Mouse (Mus musculus): Measurements from ENCODE around the gene Sel1l.

Sel1l gene

GRCm38 (mm10) chr12:91849045-91849467 is at the start of gene Sel1l:
TSS of gene Sel1l (minus strand) at chr12:91849157.
- peak; percentile 100 for DNase-seq (ENCODE audit: inconsistent ontology term)

GRCm38 (mm10) chr12:91892622-91893560 is 43.9 kb upstream of the Sel1l start:
- DNase-seq (ENCODE audit: inconsistent ontology term), result no peak

GRCm38 (mm10) chr12:91880431-91880830 is 31.5 kb upstream of the Sel1l start:
- DNase-seq (ENCODE audit: inconsistent ontology term), result no peak

- peak; percentile 87 for DNase-seq (ENCODE audit: inconsistent ontology term)
Observed at GRCm38 (mm10) chr12:91878912-91879250, 29.9 kb upstream of the Sel1l start.

GRCm38 (mm10) chr12:91878056-91878911 is 29.3 kb upstream of the Sel1l start:
- DNase-seq (ENCODE audit: inconsistent ontology term), result no peak

GRCm38 (mm10) chr12:91877646-91878045 is 28.7 kb upstream of the Sel1l start:
- peak; percentile 13 for DNase-seq (ENCODE audit: inconsistent ontology term)

- no peak for DNase-seq (ENCODE audit: inconsistent ontology term)
Observed at GRCm38 (mm10) chr12:91870671-91871070, 21.7 kb upstream of the Sel1l start.

GRCm38 (mm10) chr12:91869352-91869751 is 20.4 kb upstream of the Sel1l start:
- DNase-seq (ENCODE audit: inconsistent ontology term), result no peak

GRCm38 (mm10) chr12:91854330-91854729 is 5.4 kb upstream of the Sel1l start:
- DNase-seq (ENCODE audit: inconsistent ontology term), result no peak

- DNase-seq (ENCODE audit: inconsistent ontology term), result peak; percentile 4
Observed at GRCm38 (mm10) chr12:91848394-91849044, 438 bp downstream of the Sel1l start.

- DNase-seq (ENCODE audit: inconsistent ontology term), result no peak
Observed at GRCm38 (mm10) chr12:91846038-91846437, 2.9 kb downstream of the Sel1l start.

GRCm38 (mm10) chr12:91845393-91845792 is 3.6 kb downstream of the Sel1l start:
- no peak for DNase-seq (ENCODE audit: inconsistent ontology term)

- no peak for DNase-seq (ENCODE audit: inconsistent ontology term)
Observed at GRCm38 (mm10) chr12:91844542-91844941, 4.4 kb downstream of the Sel1l start.

GRCm38 (mm10) chr12:91843888-91844287 is 5.1 kb downstream of the Sel1l start:
- DNase-seq (ENCODE audit: inconsistent ontology term), result peak; percentile 42

- DNase-seq (ENCODE audit: inconsistent ontology term), result no peak
Observed at GRCm38 (mm10) chr12:91841714-91842113, 7.2 kb downstream of the Sel1l start.

GRCm38 (mm10) chr12:91838261-91838660 is 10.7 kb downstream of the Sel1l start:
- no peak for DNase-seq (ENCODE audit: inconsistent ontology term)

- no peak for DNase-seq (ENCODE audit: inconsistent ontology term)
Observed at GRCm38 (mm10) chr12:91837401-91838065, 11.4 kb downstream of the Sel1l start.

GRCm38 (mm10) chr12:91833939-91834333 is 15.0 kb downstream of the Sel1l start:
- DNase-seq (ENCODE audit: inconsistent ontology term), result no peak

GRCm38 (mm10) chr12:91833237-91833938 is 15.6 kb downstream of the Sel1l start:
- no peak for DNase-seq (ENCODE audit: inconsistent ontology term)

GRCm38 (mm10) chr12:91831410-91831809 is 17.5 kb downstream of the Sel1l start:
- no peak for DNase-seq (ENCODE audit: inconsistent ontology term)

- no peak for DNase-seq (ENCODE audit: inconsistent ontology term)
Observed at GRCm38 (mm10) chr12:91820461-91820860, 28.5 kb downstream of the Sel1l start.
